Mouse (Mus musculus): Measurements from ENCODE around the gene Per3. TPM values are rescaled to one million over a fixed set of nuclear protein-coding genes. Genes with fewer than 3 reads are reported as not detected.
"Not testable (repeated sequence)": the region's sequence is repeated elsewhere in the genome, so short reads cannot be mapped to it uniquely, and the experiment has no call there.

The Per3 gene
- polyA plus RNA-seq, 1 experiment from 2014 or later, result 3.6 TPM

DNA sequence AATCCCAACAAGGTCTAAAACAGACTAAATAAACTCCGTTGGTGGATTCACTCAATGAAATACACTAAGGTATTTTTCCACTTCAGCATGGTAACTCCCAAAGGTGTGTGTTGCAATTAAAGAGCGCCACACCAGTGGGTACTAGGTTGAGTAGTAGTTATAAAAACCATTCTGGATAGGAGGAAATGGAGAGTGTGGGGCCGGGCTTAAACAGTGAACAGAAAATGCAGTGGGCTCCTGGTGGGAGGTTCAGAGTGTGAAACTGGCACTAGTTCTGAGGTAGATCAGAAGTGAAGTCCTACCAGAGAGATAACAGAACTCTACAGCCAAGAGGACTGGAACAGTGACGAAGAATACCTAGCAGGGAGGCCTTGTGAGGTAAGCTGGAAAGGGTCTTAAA is 14.2 kb upstream of the Per3 start:
- Histone ChIP-seq H3K4me2 (replicated peaks) (peak overlapping the region; percentile 78), H3K27me3 (replicated peaks) (no peaks in the 10 kb centered on the region), H3K9me3 (no peaks in the 10 kb centered on the region), H3K27ac (no peak overlapping the region), H3K4me1 (peaks cover 5% of the 10 kb centered on the region), H3K36me3 (peaks cover 36% of the 10 kb centered on the region), H3K4me3 (no peak overlapping the region), H3K9ac (0 out of 2 replicates have a peak overlapping the region, but pooled peaks have one; percentile 14)
- no peak for ATAC-seq (ENCODE audit: low FRiP score, low read depth)
- 77% methylated on average over 4 of the region's 4 CpGs for WGBS

GRCm38 (mm10) chr4:151057347-151058321 is 13.2 kb upstream of the Per3 start, which contains the start of gene Vamp3:
TSS of gene Vamp3 (minus strand) at chr4:151057963.
- peak within 1 kb of the TSS; percentile 93 for H3K9ac ChIP-seq
- under 1% methylated on average over 109 of the region's 114 CpGs for WGBS
- ATAC-seq (ENCODE audit: low FRiP score, low read depth), result peak; percentile 98
- peak within 1 kb of the TSS; percentile 81 for H3K27ac ChIP-seq
- H3K27me3 ChIP-seq (replicated peaks), result no peaks in the 10 kb centered on the region
- H3K9me3 ChIP-seq, result no peaks in the 10 kb centered on the region
- peaks cover 5% of the 10 kb centered on the region for H3K4me1 ChIP-seq
- H3K4me3 ChIP-seq, result peak within 1 kb of the TSS; percentile 93
- H3K36me3 ChIP-seq, result peaks cover 33% of the 10 kb centered on the region
- H3K4me2 ChIP-seq (replicated peaks), result peak within 1 kb of the TSS; percentile 78

- H3K36me3 ChIP-seq, result peaks cover 60% of the 10 kb centered on the region
- no peak overlapping the region for H3K27ac ChIP-seq
- no peak overlapping the region for H3K4me2 ChIP-seq (replicated peaks)
- H3K4me3 ChIP-seq, result no peak overlapping the region
- H3K27me3 ChIP-seq (replicated peaks), result no peaks in the 10 kb centered on the region
- WGBS, result 84% methylated on average over 1 of the region's 1 CpGs
- no peak for ATAC-seq (ENCODE audit: low FRiP score, low read depth)
- H3K9me3 ChIP-seq, result no peaks in the 10 kb centered on the region
- no peaks in the 10 kb centered on the region for H3K4me1 ChIP-seq
- no peak overlapping the region for H3K9ac ChIP-seq
Measured at GRCm38 (mm10) chr4:151051162-151051561, 6.7 kb upstream of the Per3 start.

- peaks cover 11% of the 10 kb centered on the region for H3K4me1 ChIP-seq
- no peaks in the 10 kb centered on the region for H3K9me3 ChIP-seq
- 0 out of 2 replicates have a peak, but pooled peaks cover 3% of the 10 kb centered on the region for H3K27me3 ChIP-seq (replicated peaks)
- H3K4me3 ChIP-seq, result no peak overlapping the region
- ATAC-seq (ENCODE audit: low FRiP score, low read depth), result no peak
- 87% methylated on average over 3 of the region's 3 CpGs for WGBS
- H3K9ac ChIP-seq, result no peak overlapping the region
- peaks cover 36% of the 10 kb centered on the region for H3K36me3 ChIP-seq
- no peak overlapping the region for H3K4me2 ChIP-seq (replicated peaks)
- H3K27ac ChIP-seq, result no peak overlapping the region
Measured at GRCm38 (mm10) chr4:151046524-151046923, 2.1 kb upstream of the Per3 start.

DNA sequence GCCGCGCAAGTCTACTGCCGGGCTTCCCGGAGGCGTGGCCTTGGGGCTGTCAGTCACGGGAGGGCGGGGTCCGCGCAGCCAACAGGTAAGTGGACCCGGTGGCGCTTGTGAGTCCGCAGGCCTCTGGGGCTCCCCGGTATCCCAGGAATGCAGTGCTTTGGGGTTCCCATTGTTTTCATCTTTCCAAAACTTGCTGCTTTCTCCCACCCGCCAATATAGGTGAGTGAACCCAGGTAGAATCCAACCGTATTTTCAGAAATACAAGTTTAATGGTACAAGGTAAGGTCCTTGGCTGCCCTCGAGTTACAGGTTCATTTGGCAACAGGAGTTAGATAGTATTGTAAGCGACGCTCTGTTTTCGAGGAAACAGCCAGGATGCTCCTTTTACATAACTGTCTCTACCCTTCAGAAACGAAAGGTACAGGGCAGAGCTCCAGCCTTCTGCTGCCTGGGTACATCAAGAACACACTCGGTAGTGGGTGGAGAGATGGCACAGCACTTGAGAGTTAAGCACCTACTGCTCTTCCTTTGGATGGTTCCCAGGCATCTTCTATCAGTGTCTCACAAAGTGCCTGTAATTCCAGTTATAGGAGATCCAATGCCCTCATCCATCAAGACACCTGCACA is 592 bp upstream of the Per3 start:
- peak; percentile 3; the same call in 1 of the 2 replicates for ATAC-seq (ENCODE audit: low FRiP score, low read depth)
- Histone ChIP-seq H3K4me3 (peak overlapping the region; percentile 40), H3K4me2 (replicated peaks) (peak overlapping the region; percentile 94), H3K9ac (peak overlapping the region; percentile 58), H3K27me3 (replicated peaks) (0 out of 2 replicates have a peak, but pooled peaks cover 3% of the 10 kb centered on the region), H3K9me3 (no peaks in the 10 kb centered on the region), H3K4me1 (peaks cover 11% of the 10 kb centered on the region), H3K36me3 (peaks cover 27% of the 10 kb centered on the region), H3K27ac (no peak overlapping the region)
- 4% methylated on average over 21 of the region's 21 CpGs for WGBS

- no peak overlapping the region for H3K4me3 ChIP-seq
- H3K36me3 ChIP-seq, result peaks cover 15% of the 10 kb centered on the region
- H3K9ac ChIP-seq, result no peak overlapping the region
- H3K27ac ChIP-seq, result no peak overlapping the region
- no peaks in the 10 kb centered on the region for H3K9me3 ChIP-seq
- H3K4me2 ChIP-seq (replicated peaks), result peak overlapping the region; percentile 94
- ATAC-seq (ENCODE audit: low FRiP score, low read depth), result no peak
- H3K27me3 ChIP-seq (replicated peaks), result 0 out of 2 replicates have a peak, but pooled peaks cover 3% of the 10 kb centered on the region
- H3K4me1 ChIP-seq, result peaks cover 11% of the 10 kb centered on the region
- 26% methylated on average over 5 of the region's 5 CpGs for WGBS
Measured at GRCm38 (mm10) chr4:151043281-151043680, 1.2 kb downstream of the Per3 start.

- H3K27me3 ChIP-seq (replicated peaks), result 0 out of 2 replicates have a peak, but pooled peaks cover 3% of the 10 kb centered on the region
- H3K4me3 ChIP-seq, result no peak overlapping the region
- H3K27ac ChIP-seq, result no peak overlapping the region
- H3K9ac ChIP-seq, result no peak overlapping the region
- peaks cover 11% of the 10 kb centered on the region for H3K4me1 ChIP-seq
- WGBS, result 80% methylated on average over 5 of the region's 5 CpGs
- ATAC-seq (ENCODE audit: low FRiP score, low read depth), result no peak
- H3K9me3 ChIP-seq, result no peaks in the 10 kb centered on the region
- H3K4me2 ChIP-seq (replicated peaks), result no peak overlapping the region
- H3K36me3 ChIP-seq, result peaks cover under 1% of the 10 kb centered on the region; the same call in 1 of the 2 replicates
Measured at GRCm38 (mm10) chr4:151041506-151041905, 3.0 kb downstream of the Per3 start.

- Histone ChIP-seq H3K36me3 (no peaks in the 10 kb centered on the region), H3K27ac (no peak overlapping the region), H3K4me1 (no peaks in the 10 kb centered on the region), H3K9me3 (no peaks in the 10 kb centered on the region), H3K4me3 (no peak overlapping the region), H3K4me2 (replicated peaks) (no peak overlapping the region), H3K9ac (no peak overlapping the region), H3K27me3 (replicated peaks) (0 out of 2 replicates have a peak, but pooled peaks cover 3% of the 10 kb centered on the region)
- WGBS, result 92% methylated on average over 11 of the region's 11 CpGs
- no peak for ATAC-seq (ENCODE audit: low FRiP score, low read depth)
Measured at GRCm38 (mm10) chr4:151037800-151038199, 6.7 kb downstream of the Per3 start.

GRCm38 (mm10) chr4:151036521-151036920 is 7.9 kb downstream of the Per3 start:
- no peaks in the 10 kb centered on the region for H3K36me3 ChIP-seq
- no peak for ATAC-seq (ENCODE audit: low FRiP score, low read depth)
- H3K4me2 ChIP-seq (replicated peaks), result no peak overlapping the region

GRCm38 (mm10) chr4:151027001-151027400 is 17.5 kb downstream of the Per3 start:
- H3K9me3 ChIP-seq, result no peaks in the 10 kb centered on the region
- H3K9ac ChIP-seq, result no peak overlapping the region
- no peak overlapping the region for H3K4me2 ChIP-seq (replicated peaks)
- ATAC-seq (ENCODE audit: low FRiP score, low read depth), result no peak
- 49% methylated on average over 6 of the region's 6 CpGs for whole genome bisulfite sequencing
- no peak overlapping the region for H3K4me3 ChIP-seq
- no peak overlapping the region for H3K27ac ChIP-seq
- peaks cover 6% of the 10 kb centered on the region; the same call in 1 of the 2 replicates for H3K36me3 ChIP-seq
- no peaks in the 10 kb centered on the region for H3K27me3 ChIP-seq (replicated peaks)
- H3K4me1 ChIP-seq, result no peaks in the 10 kb centered on the region

More at GRCm38 (mm10) chr4:151036521-151036920, 7.9 kb downstream of the Per3 start:
- Histone ChIP-seq H3K4me3 (no peak overlapping the region), H3K27ac (no peak overlapping the region), H3K9me3 (no peaks in the 10 kb centered on the region), H3K27me3 (replicated peaks) (no peaks in the 10 kb centered on the region), H3K4me1 (no peaks in the 10 kb centered on the region), H3K9ac (no peak overlapping the region)
- WGBS, result 89% methylated on average over 7 of the region's 7 CpGs

- H3K4me3 ChIP-seq, result no peak overlapping the region
- H3K36me3 ChIP-seq, result peaks cover 6% of the 10 kb centered on the region; the same call in 1 of the 2 replicates
- WGBS, result 93% methylated on average over 9 of the region's 9 CpGs
- no peaks in the 10 kb centered on the region for H3K9me3 ChIP-seq
- no peak for ATAC-seq (ENCODE audit: low FRiP score, low read depth)
- no peak overlapping the region for H3K9ac ChIP-seq
- H3K27ac ChIP-seq, result no peak overlapping the region
- no peaks in the 10 kb centered on the region for H3K27me3 ChIP-seq (replicated peaks)
- H3K4me2 ChIP-seq (replicated peaks), result no peak overlapping the region
- no peaks in the 10 kb centered on the region for H3K4me1 ChIP-seq
Measured at GRCm38 (mm10) chr4:151024152-151024551, 20.3 kb downstream of the Per3 start.

DNA sequence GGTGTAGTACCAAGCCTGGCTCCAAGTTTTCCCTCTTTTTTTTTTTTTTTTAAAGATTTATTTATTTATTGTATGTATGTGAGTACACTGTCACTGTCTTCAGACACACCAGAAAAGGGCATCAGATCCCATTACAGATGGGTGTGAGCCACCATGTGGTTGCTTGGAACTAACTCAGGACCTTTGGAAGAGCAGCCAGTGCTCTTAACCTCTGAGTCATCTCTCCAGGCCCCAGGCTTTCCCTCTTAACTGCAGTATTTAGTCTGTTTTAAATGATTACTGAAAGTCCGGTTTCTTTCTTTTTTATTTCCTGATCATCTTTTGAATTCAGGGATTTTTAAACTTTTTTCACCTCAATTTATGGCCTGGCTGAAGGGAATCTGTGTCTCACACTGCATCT is 27.1 kb downstream of the Per3 start:
- not testable (repeated sequence) for H3K4me1 ChIP-seq; H3K9ac ChIP-seq; H3K27me3 ChIP-seq (replicated peaks); H3K4me2 ChIP-seq (replicated peaks); H3K36me3 ChIP-seq; H3K27ac ChIP-seq; ATAC-seq (ENCODE audit: low FRiP score, low read depth); H3K9me3 ChIP-seq; H3K4me3 ChIP-seq
- WGBS, result 90% methylated on average over 1 of the region's 1 CpGs

Data from neural tube, embryonic 12.5 days (tissue).